Mouse (Mus musculus): ENCODE measurements around the gene Ier3. TPM values are rescaled to one million over a fixed set of nuclear protein-coding genes. Genes with fewer than 3 reads are reported as not detected.

Ier3 gene
- total RNA-seq (2014; rRNA removed) (13.7 and 19.4 TPM in 2 replicates), polyA plus RNA-seq (2015; fragmentation: Nextera tagmentation; extraction: Ambion mirVana) (18.3 and 19.4 TPM in 2 replicates)

DNA sequence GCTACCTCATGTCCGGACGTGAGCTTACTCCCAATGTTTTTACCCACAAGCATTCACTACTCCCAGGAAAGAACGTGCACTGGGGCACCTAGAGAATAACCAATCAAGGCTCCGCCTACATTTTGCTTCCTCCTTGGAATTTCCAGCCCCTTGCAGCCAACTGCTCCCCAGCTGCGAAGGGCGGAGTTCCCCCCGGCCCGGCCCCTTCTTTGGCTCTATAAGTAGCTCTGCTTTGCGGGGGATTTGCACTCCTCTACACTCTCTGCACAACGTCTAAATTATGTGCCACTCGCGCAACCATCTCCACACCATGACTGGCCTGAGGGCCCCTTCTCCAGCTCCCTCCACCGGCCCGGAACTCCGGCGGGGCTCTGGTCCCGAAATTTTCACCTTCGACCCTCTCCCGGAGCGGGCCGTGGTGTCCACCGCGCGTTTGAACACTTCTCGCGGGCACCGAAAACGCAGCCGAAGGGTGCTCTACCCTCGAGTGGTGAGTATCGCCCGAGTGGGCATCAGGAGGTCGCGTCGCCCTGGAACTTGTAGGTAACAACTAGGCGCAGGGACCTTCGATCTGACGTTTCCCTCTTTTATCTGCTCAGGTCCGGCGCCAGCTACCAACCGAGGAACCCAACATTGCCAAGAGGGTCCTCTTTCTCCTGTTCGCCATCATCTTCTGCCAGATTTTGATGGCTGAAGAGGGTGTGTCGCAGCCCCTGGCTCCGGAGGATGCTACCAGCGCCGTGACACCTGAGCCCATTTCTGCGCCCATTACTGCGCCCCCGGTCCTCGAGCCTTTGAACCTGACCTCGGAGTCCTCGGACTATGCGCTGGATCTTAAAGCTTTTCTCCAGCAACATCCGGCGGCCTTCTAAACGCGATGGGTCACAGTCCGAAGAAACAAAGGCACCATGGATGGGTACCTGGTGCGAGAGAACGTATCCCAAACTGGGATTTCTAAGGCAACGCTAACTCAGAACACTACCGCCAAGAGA lies at the start of gene Ier3:
TSS of gene Ier3 (plus strand) at position 246 of the 992 bp plus-strand sequence.
- Histone ChIP-seq H3K4me2 (ENCODE audit: low read depth, low read length) (peak within 1 kb of the TSS; percentile 91), H3K4me3 (ENCODE audit: low read length) (peak within 1 kb of the TSS; percentile 70), H3K4me1 (ENCODE audit: insufficient read depth, low read length) (peaks cover 4% of the 10 kb centered on the region), H3K27ac (peak within 1 kb of the TSS; percentile 82), H3K9ac (replicated peaks; ENCODE audit: low read length) (peak within 1 kb of the TSS; percentile 77), H3K27me3 (ENCODE audit: insufficient read depth, low read length) (no peaks in the 10 kb centered on the region), H3K36me3 (ENCODE audit: insufficient read depth, low read length) (0 out of 2 replicates have a peak, but pooled peaks cover 5% of the 10 kb centered on the region), H3K9me3 (ENCODE audit: low read length) (no peaks in the 10 kb centered on the region)
- peak; percentile 80 for DNase-seq (ENCODE audit: low spot score)
- TF ChIP-seq CTCF (IDR thresholded peaks at IDR 0.05; ENCODE audit: low read depth): no peak
- WGBS: under 1% methylated on average over 62 of the region's 62 CpGs
- ATAC-seq: peak; percentile 36; the same call in 1 of the 2 replicates

DNA sequence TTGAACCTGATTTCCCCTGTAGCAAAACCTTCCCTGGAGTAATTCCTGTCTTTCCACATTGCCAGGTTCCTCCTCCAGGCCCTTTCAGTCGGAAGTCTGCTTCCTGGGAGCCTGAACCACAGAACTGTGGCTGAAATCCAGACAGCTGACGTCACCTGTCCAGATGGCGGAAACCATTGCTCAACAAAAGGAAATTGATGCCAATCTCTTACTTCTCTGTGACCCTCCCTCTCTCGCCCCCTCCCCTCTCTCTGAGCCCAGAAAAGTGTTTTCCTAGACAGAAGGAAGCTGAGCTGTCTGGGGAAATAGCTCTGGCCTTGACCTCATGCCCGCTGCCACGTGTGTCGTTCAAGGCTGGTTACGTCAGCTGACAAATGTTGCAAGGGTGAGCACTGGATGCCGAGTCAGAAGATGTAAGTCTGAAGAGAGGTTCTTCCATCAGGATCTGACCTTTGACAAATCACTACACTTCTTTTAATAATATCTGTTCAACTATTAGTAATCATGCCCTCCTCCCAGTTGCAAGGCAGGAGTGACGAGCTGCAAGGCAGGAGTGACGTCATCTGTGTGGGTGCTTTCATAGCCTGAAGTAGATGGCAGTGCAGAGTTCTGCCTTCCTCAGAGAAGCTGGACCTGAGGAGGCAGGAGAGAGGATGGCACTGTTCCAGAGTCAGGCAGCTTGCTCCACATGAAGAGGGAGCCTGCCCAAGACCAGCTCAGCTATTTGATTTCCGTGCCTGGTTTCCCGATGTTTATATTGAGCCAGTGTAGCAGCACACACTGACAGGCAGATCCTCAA lies 44.5 kb upstream of the Ier3 start:
- no peaks in the 10 kb centered on the region for H3K9me3 ChIP-seq (ENCODE audit: low read length)
- H3K4me1 ChIP-seq (ENCODE audit: insufficient read depth, low read length): 0 out of 2 replicates have a peak, but pooled peaks cover 3% of the 10 kb centered on the region
- no peak overlapping the region for H3K4me3 ChIP-seq (ENCODE audit: low read length)
- DNase-seq (ENCODE audit: low spot score) (peak; percentile 84), ATAC-seq (peak; percentile 83)
- no peak overlapping the region for H3K9ac ChIP-seq (replicated peaks; ENCODE audit: low read length)
- no peak overlapping the region for H3K4me2 ChIP-seq (ENCODE audit: low read depth, low read length)
- peak; percentile 36; the same call in 1 of the 2 replicates for TF ChIP-seq CTCF (IDR thresholded peaks at IDR 0.05; ENCODE audit: low read depth)
- WGBS: 32% methylated on average over 13 of the region's 13 CpGs
- H3K27ac ChIP-seq: peak overlapping the region; percentile 37
- H3K27me3 ChIP-seq (ENCODE audit: insufficient read depth, low read length): no peaks in the 10 kb centered on the region
- no peaks in the 10 kb centered on the region for H3K36me3 ChIP-seq (ENCODE audit: insufficient read depth, low read length)

DNA sequence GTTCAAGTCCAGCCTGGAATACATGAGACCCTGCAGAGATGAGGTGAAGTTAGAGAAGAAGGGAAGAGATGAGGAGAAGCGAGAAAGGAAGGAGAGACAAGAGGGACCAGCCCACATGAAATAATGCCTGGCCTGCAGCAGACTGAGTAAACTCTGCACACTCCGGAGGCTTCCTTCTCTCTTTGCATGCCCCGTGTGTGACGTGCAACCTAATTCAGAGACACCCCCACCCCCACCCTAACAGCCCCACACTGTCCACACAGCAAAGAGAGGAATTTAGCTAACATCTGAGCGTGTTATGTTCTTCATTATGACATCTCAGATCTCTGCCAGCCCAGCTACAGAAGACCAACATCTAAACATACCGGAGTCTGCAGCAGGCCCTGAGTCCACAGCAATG lies 42.5 kb upstream of the Ier3 start:
- H3K27me3 ChIP-seq (ENCODE audit: insufficient read depth, low read length): no peaks in the 10 kb centered on the region
- no peak overlapping the region for H3K4me3 ChIP-seq (ENCODE audit: low read length)
- no peak overlapping the region for H3K4me2 ChIP-seq (ENCODE audit: low read depth, low read length)
- no peak overlapping the region for H3K9ac ChIP-seq (replicated peaks; ENCODE audit: low read length)
- DNase-seq (ENCODE audit: low spot score) (no peak), ATAC-seq (no peak)
- 73% methylated on average over 6 of the region's 6 CpGs for WGBS
- H3K27ac ChIP-seq: no peak overlapping the region
- H3K9me3 ChIP-seq (ENCODE audit: low read length): no peaks in the 10 kb centered on the region
- TF ChIP-seq CTCF (IDR thresholded peaks at IDR 0.05; ENCODE audit: low read depth): no peak
- no peaks in the 10 kb centered on the region for H3K36me3 ChIP-seq (ENCODE audit: insufficient read depth, low read length)
- H3K4me1 ChIP-seq (ENCODE audit: insufficient read depth, low read length): 0 out of 2 replicates have a peak, but pooled peaks cover 3% of the 10 kb centered on the region

DNA sequence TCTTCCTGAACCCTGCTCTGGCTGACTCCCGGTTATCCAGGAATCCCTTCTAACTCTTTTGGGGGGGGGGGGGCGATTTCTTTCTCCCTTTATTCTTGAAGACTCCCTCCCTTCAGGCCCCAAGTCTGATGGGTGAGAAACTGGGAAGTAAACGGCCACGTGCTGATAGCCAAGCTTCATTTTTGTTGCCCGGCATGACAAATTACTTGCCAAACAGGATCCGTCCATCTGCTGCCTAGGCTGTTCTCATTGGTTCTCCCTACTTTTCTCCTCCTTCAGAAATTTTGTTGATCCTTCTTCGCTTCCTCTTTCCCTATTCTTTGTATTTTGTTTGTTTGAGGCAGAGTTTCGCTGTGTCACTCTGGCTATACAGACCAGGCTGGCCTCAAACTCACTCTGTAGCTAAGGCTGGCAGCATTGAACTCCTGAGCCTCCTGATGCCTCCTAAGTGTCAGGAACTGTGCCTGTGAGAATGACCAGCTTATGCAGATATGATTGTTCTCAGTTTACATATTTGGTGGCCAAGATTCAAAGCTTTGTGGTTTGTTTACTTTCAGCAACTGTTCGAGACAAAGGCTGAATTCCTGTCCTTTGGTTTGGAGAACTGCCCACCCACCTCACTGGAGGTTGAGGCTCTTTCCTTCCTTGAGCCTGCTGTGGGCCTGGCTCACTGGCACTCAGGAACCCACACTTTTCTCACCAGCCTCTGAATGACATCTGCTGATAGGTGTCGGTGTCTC lies 41.8 kb upstream of the Ier3 start:
- H3K27ac ChIP-seq: no peak overlapping the region

GRCm38 (mm10) chr17:35780362-35780761 lies 41.1 kb upstream of the Ier3 start:
- Histone ChIP-seq H3K4me1 (ENCODE audit: insufficient read depth, low read length) (0 out of 2 replicates have a peak, but pooled peaks cover 6% of the 10 kb centered on the region), H3K27ac (no peak overlapping the region), H3K27me3 (ENCODE audit: insufficient read depth, low read length) (no peaks in the 10 kb centered on the region), H3K4me3 (ENCODE audit: low read length) (no peak overlapping the region), H3K9me3 (ENCODE audit: low read length) (no peaks in the 10 kb centered on the region), H3K4me2 (ENCODE audit: low read depth, low read length) (no peak overlapping the region), H3K9ac (replicated peaks; ENCODE audit: low read length) (no peak overlapping the region), H3K36me3 (ENCODE audit: insufficient read depth, low read length) (no peaks in the 10 kb centered on the region)
- DNase-seq (ENCODE audit: low spot score) (no peak), ATAC-seq (no peak)
- WGBS: 94% methylated on average over 7 of the region's 7 CpGs
- no peak for TF ChIP-seq CTCF (IDR thresholded peaks at IDR 0.05; ENCODE audit: low read depth)

More for the DNA sequence above, 41.8 kb upstream of the Ier3 start:
- Histone ChIP-seq H3K4me1 (ENCODE audit: insufficient read depth, low read length) (0 out of 2 replicates have a peak, but pooled peaks cover 6% of the 10 kb centered on the region), H3K27me3 (ENCODE audit: insufficient read depth, low read length) (no peaks in the 10 kb centered on the region), H3K4me2 (ENCODE audit: low read depth, low read length) (no peak overlapping the region), H3K9ac (replicated peaks; ENCODE audit: low read length) (no peak overlapping the region), H3K9me3 (ENCODE audit: low read length) (no peaks in the 10 kb centered on the region), H3K36me3 (ENCODE audit: insufficient read depth, low read length) (no peaks in the 10 kb centered on the region), H3K4me3 (ENCODE audit: low read length) (no peak overlapping the region)
- no peak for TF ChIP-seq CTCF (IDR thresholded peaks at IDR 0.05; ENCODE audit: low read depth)
- no peak for DNase-seq (ENCODE audit: low spot score)
- 64% methylated on average over 10 of the region's 10 CpGs for WGBS
- no peak for ATAC-seq

GRCm38 (mm10) chr17:35782398-35782797 lies 39.1 kb upstream of the Ier3 start:
- H3K9ac ChIP-seq (replicated peaks; ENCODE audit: low read length): no peak overlapping the region
- no peak for ATAC-seq
- TF ChIP-seq CTCF (IDR thresholded peaks at IDR 0.05; ENCODE audit: low read depth): peak; percentile 50
- peak; percentile 15 for DNase-seq (ENCODE audit: low spot score)
- H3K4me3 ChIP-seq (ENCODE audit: low read length): no peak overlapping the region
- no peaks in the 10 kb centered on the region for H3K9me3 ChIP-seq (ENCODE audit: low read length)
- 80% methylated on average over 2 of the region's 2 CpGs for WGBS
- H3K27ac ChIP-seq: no peak overlapping the region
- H3K36me3 ChIP-seq (ENCODE audit: insufficient read depth, low read length): no peaks in the 10 kb centered on the region
- H3K4me1 ChIP-seq (ENCODE audit: insufficient read depth, low read length): 0 out of 2 replicates have a peak, but pooled peaks cover 3% of the 10 kb centered on the region
- H3K4me2 ChIP-seq (ENCODE audit: low read depth, low read length): no peak overlapping the region
- H3K27me3 ChIP-seq (ENCODE audit: insufficient read depth, low read length): no peaks in the 10 kb centered on the region

Measured in hindbrain, postnatal 0 days (tissue).